Mouse (Mus musculus) erythroid progenitor cell, adult 5-6 weeks (primary cell): ENCODE data around the gene Ldb3. TPM values are rescaled to one million over a fixed set of nuclear protein-coding genes. Genes with fewer than 3 reads are reported as not detected.

Source experiments
- ATAC-seq: replicated peaks from 2 replicates; pipeline ENCODE4 v1.8.0; 2016; ENCODE audit warnings: moderate number of reproducible peaks, mild to moderate bottlenecking, moderate TSS enrichment, inconsistent platforms; ENCODE audit not compliant: poor library complexity, low FRiP score, severe bottlenecking
- total RNA-seq, 2 experiments: library from RNA; stranded (forward) in 1 of 2; stranded (reverse) in 1 of 2; fragments of 150-400 nt in 1 of 2; fragments of 186-747, 209-891 nt in 1 of 2; gene quantifications; 2 replicates each; pipeline versions ENCODE4 v1.2.3 to v1.2.4; 2015 to 2017; ENCODE audit warnings: low replicate concordance in 2 of 2

The Ldb3 gene
- total RNA-seq, 2 experiments from 2014 or later = not detected

DNA sequence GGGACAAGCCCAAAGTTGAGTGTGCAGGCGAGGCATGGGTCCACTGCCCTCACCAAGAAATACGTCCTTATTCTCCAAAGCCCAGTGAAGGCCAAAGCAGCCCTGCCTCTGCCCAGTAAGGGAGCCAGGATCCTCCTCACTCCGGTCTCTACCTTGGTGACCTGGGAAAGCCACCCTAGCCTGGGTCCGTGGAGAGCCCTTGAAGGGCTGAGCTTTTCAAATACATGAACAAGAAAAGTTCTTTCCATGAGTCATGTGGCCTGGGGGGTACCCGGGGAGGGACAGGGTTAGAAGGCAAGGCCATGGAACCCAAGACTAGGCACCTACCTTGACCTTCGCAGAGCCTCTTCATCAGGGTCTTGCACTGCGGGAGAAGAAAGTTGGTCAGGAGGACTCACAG lies 22.0 kb downstream of the Ldb3 start:
- no peak for ATAC-seq

DNA sequence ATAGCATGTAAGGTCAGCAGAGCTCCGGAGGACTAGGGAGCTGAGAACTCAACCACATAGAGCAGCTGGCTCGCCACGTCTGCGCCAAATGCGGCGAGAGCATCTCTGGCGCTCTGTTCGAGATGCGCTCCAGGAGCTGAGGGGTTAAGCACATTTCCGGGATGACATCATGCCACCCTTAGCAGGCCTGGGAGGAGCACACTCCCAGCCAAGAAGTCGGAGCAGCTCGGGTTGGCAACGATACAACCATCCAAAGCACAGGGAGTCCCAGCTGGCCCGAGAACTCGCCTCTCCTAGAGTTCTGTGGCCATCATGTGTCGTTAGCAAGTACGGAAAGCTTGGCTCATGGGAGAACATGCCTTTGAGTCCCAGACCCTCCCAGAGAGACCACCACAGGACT lies 22.8 kb downstream of the Ldb3 start:
- no peak for ATAC-seq

DNA sequence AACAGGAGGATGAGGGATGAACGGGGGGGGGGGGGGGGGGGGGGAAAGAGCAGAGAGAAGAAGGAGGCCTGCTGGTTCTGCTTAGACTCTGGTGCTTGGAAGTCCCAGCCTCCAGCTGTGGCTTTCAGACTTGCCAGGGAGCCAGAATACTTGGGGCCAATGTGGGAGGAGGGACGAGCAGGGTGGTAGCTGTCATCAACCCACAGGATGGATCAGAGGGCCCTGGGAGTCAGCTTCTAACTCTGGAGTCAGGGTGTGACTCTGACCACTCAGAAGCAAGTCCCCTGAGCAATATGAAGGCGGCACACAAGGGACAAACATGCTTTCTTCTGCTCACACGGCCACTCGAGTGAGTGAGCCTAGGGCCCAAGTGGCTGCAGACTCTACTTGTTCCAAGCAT lies 23.8 kb downstream of the Ldb3 start:
- ATAC-seq = no peak

DNA sequence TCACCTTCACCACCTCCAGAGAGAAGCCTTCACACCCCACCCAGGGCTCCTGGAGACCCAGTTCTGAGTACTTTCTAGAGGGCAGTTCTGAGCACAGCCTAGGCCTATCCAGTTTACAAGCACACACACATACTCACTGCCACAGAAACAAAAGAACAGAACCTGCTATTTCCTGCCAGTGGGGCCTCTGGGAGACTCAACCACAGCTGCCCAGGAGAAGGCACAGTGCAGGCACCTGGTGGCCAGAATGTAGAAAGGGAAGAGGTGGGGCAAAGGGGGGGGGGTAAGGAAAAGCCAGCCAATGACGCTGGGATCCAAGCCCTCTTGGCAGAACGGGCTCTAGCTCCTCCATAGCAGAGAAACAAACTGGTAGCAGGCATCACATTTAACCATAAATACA lies 26.1 kb downstream of the Ldb3 start:
- ATAC-seq = no peak

DNA sequence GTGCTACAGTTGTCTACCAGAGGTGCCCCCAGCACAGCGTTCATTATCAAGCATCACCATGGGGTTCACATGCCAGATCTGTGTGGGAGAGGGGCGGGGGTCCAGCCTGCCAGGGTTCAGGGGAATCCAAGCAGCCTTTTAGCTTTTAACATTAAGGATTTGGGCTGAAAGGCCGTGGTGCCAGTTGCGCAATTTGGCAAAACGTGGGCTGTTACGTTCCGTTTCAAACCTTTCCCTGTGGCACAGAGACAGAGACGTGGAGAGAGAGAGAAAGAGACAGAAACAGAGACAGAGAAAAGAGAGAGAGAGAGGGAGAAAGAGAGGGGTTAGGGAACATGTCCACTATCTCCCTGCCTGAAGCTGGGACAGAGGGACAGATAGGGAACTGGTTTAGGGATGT lies 26.8 kb downstream of the Ldb3 start:
- no peak for ATAC-seq

DNA sequence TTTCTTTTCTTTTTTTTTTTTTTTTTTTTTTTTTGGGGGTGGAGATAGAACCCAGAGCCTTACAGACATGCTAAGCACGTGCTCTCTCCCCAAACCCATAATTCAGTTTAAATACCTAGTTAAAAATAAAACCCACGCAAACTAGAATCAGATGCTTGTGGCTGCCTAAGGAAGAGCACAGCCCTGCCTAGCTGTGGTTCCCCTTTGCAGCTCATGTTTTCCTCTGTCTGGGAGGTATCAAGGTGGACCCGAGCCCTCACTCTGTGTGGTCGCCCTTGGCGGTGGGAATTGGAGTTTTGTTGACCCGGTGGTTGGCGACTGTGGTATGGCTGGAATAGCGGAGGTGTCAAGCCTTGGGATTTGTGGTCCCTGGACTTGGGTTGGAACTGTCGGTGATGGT lies 29.5 kb downstream of the Ldb3 start:
- no peak for ATAC-seq

DNA sequence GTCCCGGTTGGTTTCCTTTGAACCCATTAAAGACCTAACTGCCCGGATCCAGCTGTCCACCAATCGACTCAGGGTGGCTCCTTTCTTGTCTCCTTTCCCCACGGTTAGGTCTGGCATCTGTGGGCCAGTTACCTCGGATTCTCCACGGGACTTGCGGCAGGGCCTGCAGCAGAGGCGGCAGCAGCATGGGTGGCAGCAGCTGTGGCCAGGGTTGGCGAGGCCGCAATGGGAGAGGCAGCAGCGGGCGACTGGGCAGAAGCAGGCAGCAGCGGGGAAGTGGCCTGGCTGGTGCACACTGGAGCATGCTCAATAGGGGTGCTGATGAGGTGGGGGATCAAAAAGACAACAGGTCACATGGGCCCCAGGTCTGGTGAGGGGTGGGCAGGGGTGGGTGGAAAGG lies 33.3 kb downstream of the Ldb3 start:
- no peak for ATAC-seq

DNA sequence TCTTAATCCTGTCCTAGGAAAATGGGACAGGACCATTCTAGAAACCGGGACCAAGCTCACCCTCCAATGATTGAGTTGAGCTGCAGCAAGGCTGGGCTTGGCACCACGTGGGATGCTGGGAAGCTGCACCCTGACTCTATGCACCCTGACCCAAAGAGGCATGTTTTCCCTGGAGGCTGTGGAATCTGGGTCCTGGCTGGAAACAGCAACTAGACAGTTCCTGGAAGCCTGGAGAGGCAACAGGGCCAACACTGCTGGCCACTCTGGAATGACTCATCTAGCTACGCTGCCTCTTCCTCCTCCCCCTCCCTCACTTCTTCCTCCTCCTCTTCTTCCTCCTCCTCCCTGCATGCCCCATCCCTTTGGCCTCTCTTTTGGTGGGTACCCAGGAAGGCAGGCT lies 34.4 kb downstream of the Ldb3 start:
- ATAC-seq = no peak

DNA sequence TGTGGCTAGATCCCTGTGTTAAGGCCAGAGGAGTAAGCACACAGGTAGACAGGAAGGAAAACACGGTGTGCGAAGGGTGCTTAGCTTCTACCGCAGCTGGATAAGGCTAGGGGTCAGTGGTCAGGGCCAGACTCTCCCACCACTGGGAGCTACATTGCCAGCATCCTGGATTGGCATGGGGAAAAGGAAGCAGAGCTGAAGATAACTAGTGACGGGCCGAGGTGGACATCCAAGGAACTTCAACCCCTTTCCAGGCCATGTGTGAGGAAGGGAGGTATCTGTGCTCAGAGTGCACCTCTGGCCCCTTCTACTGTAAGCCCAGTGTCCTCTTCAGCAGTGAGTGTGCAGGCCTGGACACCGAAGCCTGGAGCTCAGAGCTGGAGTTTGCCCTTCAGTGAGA lies 35.0 kb downstream of the Ldb3 start:
- no peak for ATAC-seq

DNA sequence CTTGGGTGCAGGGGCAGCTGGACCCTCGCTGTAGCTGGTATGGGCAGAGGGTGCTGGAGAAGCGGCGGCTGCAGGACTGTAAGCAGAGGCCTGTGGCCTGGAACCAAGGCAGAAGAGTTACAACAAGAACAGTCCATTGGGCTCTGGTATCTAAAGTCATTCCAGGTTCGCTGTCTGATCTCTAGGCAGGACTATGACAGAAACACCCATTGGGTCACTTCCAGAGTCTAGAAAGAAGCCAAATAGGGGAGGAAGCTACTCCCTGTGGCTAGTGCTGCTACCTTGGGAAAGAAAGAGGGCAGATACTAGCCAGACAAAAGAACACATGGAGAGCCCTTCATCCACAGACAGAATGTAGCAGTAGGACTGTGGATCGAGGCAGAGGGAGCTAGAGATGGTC lies 36.3 kb downstream of the Ldb3 start:
- no peak for ATAC-seq

DNA sequence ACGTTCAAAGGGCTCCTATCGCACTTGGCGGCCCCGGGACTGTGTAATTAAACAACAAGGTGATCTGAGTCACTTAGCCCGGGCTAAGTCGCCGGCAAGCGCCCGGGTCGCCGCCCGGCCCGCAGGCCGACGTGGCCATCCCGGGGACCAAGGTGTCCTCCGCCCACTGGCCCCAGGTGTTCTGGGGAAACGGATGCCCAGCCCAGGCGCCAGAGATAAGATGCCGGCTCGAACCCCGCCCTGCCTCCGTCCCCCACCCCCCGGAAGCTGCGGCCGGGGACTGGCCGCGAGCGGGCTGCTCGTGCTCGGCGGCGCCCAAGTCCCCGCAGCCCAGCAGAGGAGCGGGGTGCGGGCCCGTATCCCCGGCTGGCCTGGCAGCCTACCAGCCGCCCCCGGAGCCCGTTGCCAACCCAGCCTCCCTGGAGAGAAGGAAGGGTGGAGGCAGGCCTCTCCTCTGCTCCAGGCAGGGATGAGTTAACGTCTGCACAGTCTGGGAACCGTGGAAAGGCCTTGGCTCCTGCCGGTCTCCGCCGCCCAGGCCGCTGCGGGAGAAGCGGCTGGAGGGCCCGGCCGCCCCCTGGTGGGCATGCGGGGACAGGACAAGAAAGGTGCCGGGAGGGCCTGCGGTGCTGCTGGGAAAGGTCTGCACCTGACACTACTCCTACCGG lies 39.3 kb downstream of the Ldb3 start:
- ATAC-seq = peak; percentile 80

DNA sequence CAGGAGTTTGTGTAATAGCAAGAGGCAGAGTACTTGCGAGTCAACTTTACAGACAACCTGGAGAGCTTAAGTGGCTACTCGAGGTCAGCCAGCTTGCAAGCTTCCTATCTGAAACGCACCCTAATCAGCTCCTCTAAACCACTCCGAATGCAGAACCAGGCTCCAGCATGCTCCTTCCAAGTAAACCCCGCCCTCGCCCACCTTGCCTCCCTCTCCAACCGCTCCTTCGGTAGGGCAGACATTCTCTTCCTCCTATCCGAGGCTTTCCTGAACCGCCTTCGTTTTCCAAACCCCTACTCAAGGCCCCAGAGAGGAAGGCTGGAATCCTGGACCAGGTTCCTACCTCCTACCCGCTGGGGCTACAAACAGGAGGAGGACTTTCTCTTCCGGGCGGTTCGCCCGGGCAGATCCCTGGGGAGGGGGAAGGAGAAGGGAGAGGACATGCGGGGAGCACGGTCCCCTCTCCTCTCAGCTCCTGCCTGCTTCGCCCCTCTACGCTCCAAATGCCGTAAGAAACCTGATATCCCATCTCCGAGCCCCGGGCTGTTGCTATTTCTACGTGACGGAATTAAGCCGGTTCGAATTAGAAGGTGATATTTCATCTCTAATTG lies 40.0 kb downstream of the Ldb3 start:
- ATAC-seq = no peak

DNA sequence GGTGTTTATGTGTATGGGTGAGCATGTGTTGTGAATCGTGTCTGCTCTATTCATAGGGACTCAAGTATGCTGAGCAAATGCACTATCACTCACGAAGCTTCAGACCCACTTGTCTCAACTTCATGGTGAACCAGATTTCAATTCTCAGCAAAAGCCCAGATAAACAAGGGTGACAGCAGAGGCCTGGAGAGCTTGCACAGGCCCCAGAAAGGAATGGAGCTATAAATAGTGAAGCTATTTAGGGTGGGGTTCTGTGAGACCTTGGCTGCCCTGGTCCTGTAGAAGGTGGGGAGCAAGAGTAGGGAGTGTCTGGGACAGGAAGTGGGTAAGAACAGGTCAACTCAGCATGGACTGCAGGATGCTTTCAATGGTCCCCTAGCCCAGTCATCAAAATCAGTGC lies 43.9 kb downstream of the Ldb3 start:
- ATAC-seq = no peak

DNA sequence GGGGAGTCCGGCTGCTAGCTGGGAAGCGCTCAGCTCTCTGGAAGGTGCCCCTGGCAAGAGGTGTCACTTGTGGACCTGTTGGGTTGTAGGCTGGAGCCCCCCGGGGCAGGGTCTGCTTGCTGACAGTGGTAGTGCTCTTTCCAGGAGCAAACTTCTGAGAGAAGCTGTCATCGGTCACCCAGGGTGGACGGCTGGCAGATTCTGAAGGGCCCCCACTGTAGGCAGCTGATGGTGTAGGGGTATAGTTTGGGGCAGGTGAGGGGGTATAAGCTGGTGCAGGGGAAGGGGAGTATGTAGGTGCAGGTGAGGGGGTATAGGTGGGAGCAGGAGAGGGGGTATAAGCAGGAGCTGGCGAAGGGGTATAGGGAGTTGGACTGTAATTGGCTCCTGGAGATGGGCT lies 44.5 kb downstream of the Ldb3 start:
- no peak for ATAC-seq

DNA sequence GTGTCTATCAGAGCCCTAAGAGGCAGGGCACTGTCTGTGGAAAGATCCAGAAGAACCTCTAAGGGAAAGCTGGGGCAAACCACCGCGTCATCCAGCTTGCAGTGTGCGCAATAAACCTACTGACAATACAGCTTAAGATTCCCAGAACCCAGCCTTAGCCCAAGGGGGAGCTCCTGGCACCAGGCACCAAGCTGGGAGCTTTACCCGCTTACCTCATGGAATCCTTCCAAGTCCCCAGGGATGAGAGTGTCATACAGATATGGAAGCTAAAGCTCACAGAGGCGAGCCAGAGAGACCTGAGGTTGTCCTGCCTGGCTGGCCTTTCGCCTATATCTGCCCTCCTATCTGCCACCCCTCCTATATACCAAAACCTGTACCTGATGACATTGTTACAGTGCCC lies 44.9 kb downstream of the Ldb3 start:
- no peak for ATAC-seq

DNA sequence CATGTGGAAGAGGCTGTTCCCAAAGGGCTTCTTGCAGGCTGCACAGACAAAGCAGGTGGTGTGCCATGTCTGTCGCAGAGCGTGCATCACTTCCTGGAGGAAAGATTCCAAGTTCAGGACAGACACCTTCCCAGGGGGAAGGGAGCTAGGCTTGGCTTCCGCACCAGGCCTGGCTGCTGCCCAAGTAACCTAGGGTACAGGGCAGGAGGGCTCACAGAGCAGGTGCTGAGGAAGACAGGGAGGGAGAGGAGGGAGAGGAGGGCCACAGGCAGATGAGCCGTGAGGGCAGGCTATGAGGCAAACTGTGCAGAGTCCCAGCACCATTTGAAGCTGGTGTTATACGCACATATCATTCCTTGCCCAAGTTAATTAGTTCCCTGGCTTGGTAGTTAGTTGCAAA lies 46.6 kb downstream of the Ldb3 start:
- ATAC-seq = no peak

DNA sequence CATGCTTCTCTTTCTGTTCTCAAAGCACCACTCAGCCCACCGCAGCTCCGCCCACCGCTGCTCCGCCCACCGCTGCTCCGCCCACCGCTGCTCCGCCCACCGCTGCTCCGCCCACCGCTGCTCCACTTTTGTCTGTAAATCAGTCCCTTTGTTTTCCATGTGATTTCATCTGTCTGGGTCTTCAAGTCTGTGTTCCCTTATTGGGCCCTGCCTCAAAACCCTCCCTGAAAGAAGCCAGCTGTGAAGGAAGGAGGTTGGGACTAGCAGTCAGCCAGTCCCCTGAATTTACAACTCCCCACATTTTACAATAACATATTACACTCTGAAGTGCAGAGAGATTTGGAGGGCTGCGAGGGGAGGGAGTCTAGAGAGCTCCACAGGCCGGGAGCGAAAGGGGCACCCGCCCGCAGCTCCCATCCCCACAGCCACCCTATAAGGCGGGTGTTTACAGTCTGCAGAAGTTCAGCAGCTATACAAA lies 47.8 kb downstream of the Ldb3 start:
- no peak for ATAC-seq

DNA sequence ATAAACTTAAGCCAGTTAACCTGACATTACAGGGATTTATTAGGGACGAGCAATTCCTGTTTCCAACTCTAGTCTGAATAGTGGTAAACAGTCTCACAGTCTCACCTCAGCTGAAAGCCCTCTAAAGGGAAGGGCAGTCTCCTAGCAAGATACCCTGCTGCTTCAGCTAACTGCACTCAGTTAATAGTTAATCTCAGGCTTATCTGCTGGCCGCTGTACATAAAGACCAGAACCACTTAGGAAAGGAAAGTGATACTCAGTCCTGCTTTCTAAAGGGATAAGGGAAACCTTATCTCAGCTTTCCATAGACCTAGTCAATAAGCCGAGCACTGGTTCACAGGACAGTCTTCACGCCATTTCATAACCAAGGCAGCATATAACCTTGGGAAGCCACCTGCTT lies 52.6 kb downstream of the Ldb3 start:
- ATAC-seq = no peak

DNA sequence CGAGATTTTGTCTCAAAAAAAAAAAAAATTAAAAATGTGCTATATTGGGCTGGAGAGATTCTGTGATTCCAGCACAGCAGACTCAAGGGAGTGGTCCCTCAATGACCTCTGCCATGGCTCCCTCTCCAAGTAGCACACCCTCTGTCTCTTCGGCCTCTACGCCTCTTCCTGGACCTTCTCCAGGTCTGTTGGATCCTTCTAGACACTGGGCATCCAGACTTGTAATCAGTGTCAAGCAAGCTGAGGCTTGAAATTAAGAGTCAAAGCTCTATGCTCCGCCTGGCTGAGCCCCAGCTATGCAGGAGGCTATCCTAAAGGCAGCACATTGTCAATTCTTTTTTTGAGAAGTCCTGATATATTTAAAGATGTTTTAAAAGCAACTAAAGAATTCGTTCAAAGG lies 54.9 kb downstream of the Ldb3 start:
- ATAC-seq = no peak

DNA sequence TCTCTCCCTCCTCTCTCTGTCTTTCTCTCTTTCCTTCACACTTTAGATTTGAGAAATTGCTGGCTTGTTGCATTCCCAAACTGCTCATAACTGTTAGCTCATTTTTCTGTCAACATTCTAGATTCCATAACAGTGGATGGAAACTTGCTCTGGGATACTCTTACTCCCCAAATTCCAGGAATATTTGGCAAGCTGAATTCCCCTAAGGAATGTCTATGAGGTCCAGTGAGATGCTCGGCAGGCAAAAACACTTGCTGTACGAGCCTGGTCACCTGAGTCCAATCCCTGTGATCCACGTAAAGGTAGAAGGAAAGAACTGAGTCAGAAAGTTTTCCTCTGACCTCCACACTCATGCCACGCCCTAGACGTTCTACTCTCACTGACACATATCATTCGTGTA lies 55.9 kb downstream of the Ldb3 start:
- ATAC-seq = no peak

DNA sequence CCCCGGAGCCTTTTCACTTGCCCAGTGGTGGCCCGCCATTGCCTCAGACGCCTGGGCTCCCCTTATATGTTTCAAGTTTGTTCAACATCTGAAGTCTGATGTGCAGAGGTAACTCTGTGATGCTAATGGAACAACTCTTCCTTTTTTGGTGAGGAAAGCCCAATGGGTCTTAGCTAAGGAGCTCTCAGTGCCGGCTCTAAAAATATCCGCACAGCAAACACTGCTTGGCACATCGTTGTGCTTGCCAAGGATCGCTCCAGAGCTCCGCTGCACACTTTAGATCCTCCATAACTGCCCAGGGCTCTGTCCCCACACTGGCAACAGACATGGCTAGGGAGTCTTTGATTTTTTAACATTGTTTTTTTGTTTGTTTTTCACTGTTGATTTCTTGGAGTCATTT lies 59.7 kb downstream of the Ldb3 start:
- ATAC-seq = no peak

DNA sequence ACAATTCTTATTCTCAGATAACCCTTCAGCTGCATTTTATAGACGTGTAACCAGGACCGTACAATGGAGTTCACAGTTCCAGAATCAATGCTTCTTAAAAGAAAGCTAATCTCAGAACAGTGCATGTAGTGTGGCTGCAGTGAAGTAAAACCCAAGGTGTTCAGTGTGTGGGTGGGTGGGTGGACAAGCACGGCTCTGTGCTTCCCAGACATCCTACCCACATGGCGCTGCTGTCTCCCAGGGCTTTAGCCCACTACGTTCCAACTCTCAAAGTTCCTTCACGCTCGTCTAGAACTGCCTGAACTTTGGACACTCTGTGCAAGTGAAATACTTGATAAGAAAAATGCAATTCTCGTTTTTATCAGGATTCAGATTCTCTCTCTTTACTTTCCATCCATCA lies 65.8 kb downstream of the Ldb3 start, which contains the start of gene 9230112D13Rik:
Gene 9230112D13Rik (minus strand): TSS at position 101 of the 400 bp plus-strand sequence.
- ATAC-seq = no peak
